Mouse (Mus musculus): ENCODE measurements around the gene Gm10999. TPM values are rescaled to one million over a fixed set of nuclear protein-coding genes. Genes with fewer than 3 reads are reported as not detected.
"Not testable (repeated sequence)": the region's sequence is repeated elsewhere in the genome, so short reads cannot be mapped to it uniquely, and the experiment has no call there.

Gm10999 gene
- not detected in 2 replicates for polyA plus RNA-seq (2014; fragmentation: Nextera tagmentation; extraction: Ambion mirVana)

GRCm38 (mm10) chr8:129131561-129131960 lies at the start of gene Gm10999:
Gene Gm10999 (minus strand): TSS chr8:129131661.
- Histone ChIP-seq H3K27me3 (replicated peaks; ENCODE audit: control insufficient read depth, insufficient read depth, low read length) (no peaks in the 10 kb centered on the region), H3K36me3 (ENCODE audit: control insufficient read depth, insufficient read depth, low read length) (no peaks in the 10 kb centered on the region), H3K27ac (ENCODE audit: low read depth, low read length) (no peak within 1 kb of the TSS), H3K9ac (ENCODE audit: low read depth, low read length) (no peak within 1 kb of the TSS), H3K4me1 (replicated peaks; ENCODE audit: control insufficient read depth, insufficient read depth, low read length) (no peaks in the 10 kb centered on the region), H3K4me3 (ENCODE audit: low read depth, low read length) (no peak within 1 kb of the TSS), H3K9me3 (ENCODE audit: control insufficient read depth, low read length) (no peaks in the 10 kb centered on the region), H3K4me2 (no peak within 1 kb of the TSS)
- 68% methylated on average over 1 of the region's 1 CpGs for WGBS
- ATAC-seq (replicated peaks; ENCODE audit: low FRiP score): no peak
- no peak for DNase-seq (ENCODE audit: low spot score)

- H3K9ac ChIP-seq (ENCODE audit: low read depth, low read length): no peak overlapping the region
- H3K27me3 ChIP-seq (replicated peaks; ENCODE audit: control insufficient read depth, insufficient read depth, low read length): no peaks in the 10 kb centered on the region
- H3K4me1 ChIP-seq (replicated peaks; ENCODE audit: control insufficient read depth, insufficient read depth, low read length): no peaks in the 10 kb centered on the region
- H3K4me2 ChIP-seq: no peak overlapping the region
- no peak overlapping the region for H3K27ac ChIP-seq (ENCODE audit: low read depth, low read length)
- ATAC-seq (replicated peaks; ENCODE audit: low FRiP score) (no peak), DNase-seq (ENCODE audit: low spot score) (no peak)
- no peaks in the 10 kb centered on the region for H3K9me3 ChIP-seq (ENCODE audit: control insufficient read depth, low read length)
- H3K36me3 ChIP-seq (ENCODE audit: control insufficient read depth, insufficient read depth, low read length): no peaks in the 10 kb centered on the region
- no peak overlapping the region for H3K4me3 ChIP-seq (ENCODE audit: low read depth, low read length)
Observed at GRCm38 (mm10) chr8:129133475-129133874, 2.0 kb upstream of the Gm10999 start.

DNA sequence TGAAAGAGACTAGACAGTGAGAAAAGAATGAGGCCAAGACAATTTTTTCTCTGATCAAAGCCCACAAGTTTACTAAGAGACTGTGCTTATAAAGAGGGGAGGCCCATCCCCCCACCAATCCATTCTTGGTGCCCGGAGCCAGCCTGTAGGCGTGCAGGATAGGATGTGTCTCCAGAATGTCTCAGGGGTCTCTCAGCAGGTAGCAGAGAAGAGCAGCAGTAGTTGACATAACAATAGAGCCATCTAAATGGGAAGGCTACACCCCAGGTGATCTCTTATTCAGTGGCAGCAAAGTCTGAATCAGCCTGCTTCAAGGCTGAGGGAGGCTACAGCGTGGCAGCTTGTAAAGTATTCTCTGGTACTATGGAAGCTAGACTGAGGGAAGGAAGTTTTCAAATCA lies 15.7 kb downstream of the Gm10999 start:
- H3K4me3 ChIP-seq (ENCODE audit: low read depth, low read length); H3K9ac ChIP-seq (ENCODE audit: low read depth, low read length); DNase-seq (ENCODE audit: low spot score); H3K4me1 ChIP-seq (replicated peaks; ENCODE audit: control insufficient read depth, insufficient read depth, low read length); H3K9me3 ChIP-seq (ENCODE audit: control insufficient read depth, low read length); H3K27ac ChIP-seq (ENCODE audit: low read depth, low read length); H3K4me2 ChIP-seq; H3K36me3 ChIP-seq (ENCODE audit: control insufficient read depth, insufficient read depth, low read length); H3K27me3 ChIP-seq (replicated peaks; ENCODE audit: control insufficient read depth, insufficient read depth, low read length); ATAC-seq (replicated peaks; ENCODE audit: low FRiP score): not testable (repeated sequence)
- 66% methylated on average over 3 of the region's 3 CpGs for WGBS

Other genes starting within 250 kb of the Gm10999 start
- not detected in 2 replicates for gene Ccdc7a, start 66.1 kb downstream of the Gm10999 start, polyA plus RNA-seq (2014; fragmentation: Nextera tagmentation; extraction: Ambion mirVana)
- gene Ccdc7b, start 64.5 kb downstream of the Gm10999 start, polyA plus RNA-seq (2014; fragmentation: Nextera tagmentation; extraction: Ambion mirVana): not detected in 2 replicates
- 14.8 and 17.4 TPM in 2 replicates for gene 2610044O15Rik8, start 102.7 kb upstream of the Gm10999 start, polyA plus RNA-seq (2014; fragmentation: Nextera tagmentation; extraction: Ambion mirVana)

Measured in liver, embryonic 11.5 days (tissue).